ENCODE assay signal across 20 mouse cellular contexts in genomic region chr16:93031624-93032023, GRCm38 (mm10).
DNase-seq lines count a peak whose midpoint lies in the region; TF ChIP-seq lines count a peak whose summit lies in the region.
"Had no signal": no experiment of that assay in that cellular context is flagged by ENCODE, and none has a peak within 500 bp of the region (broad histone marks: within the 10 kb centered on the region; RNA-seq: fewer than 3 reads in every experiment).

No protein-coding gene starts in this region.

- peak; percentile 10 for DNase-seq in layer of hippocampus, adult 11-12 months (ENCODE audit: low spot score)
- no peak for DNase-seq in layer of hippocampus, adult 2 months (ENCODE audit: low spot score in 2 of 2)
- DNase-seq in 416B (ENCODE audit: low read depth), result peak; percentile 31
- peak; percentile 79 for DNase-seq in MEL (ENCODE audit: low read depth, low spot score)
- DNase-seq in adrenal gland, adult (ENCODE audit: inconsistent age in 2 of 2, low spot score in 1 of 2), result no peak
- DNase-seq in yolk sac, embryonic 10.5 days (ENCODE audit: low spot score), result no peak
- no peak for DNase-seq in frontal cortex, postnatal 10 days (ENCODE audit: low spot score in 2 of 2)
- DNase-seq: adrenal gland, postnatal 36 days; cerebellum, adult 11 months; cerebellum, postnatal 25 days; gastrocnemius, postnatal 36 days; kidney, postnatal 14 days; layer of hippocampus, postnatal 36 days; left cerebral cortex, postnatal 4 days; thymus, postnatal 14 days had no signal

- 10% methylated on average over 5 of the region's 5 CpGs for WGBS in macrophage (ENCODE audit: missing documents)

- no peaks in the 10 kb centered on the region; a peak in 1 of 4 replicates for H3K27me3 ChIP-seq in MEL (ENCODE audit: control insufficient read depth in 1 of 2, insufficient read depth in 2 of 2, low read length in 2 of 2)
- H3K27me3 ChIP-seq: embryonic facial prominence, embryonic 12.5 days; midbrain, embryonic 12.5 days; stomach, embryonic 15.5 days had no signal

- H3K27ac ChIP-seq in layer of hippocampus, adult 2 months, result no peak overlapping the region
- H3K27ac ChIP-seq in MEL (ENCODE audit: control insufficient read depth, low read depth, low read length) (no peak overlapping the region), macrophage (peak overlapping the region; percentile 97)
- H3K27ac ChIP-seq: hindbrain, embryonic 14.5 days; midbrain, embryonic 12.5 days; stomach, embryonic 15.5 days had no signal

- no peak for TF ChIP-seq POLR2A in MEL (IDR thresholded peaks at IDR 0.05; ENCODE audit: control insufficient read depth in 1 of 2, insufficient read depth in 1 of 2, low read depth in 1 of 2, low read length in 2 of 2, poor library complexity in 1 of 2)

- peaks cover 0 to 10% of the 10 kb centered on the region in 2 experiments; a peak in 2 of 4 replicates for H3K4me1 ChIP-seq in MEL (ENCODE audit: control insufficient read depth in 1 of 2, insufficient read depth in 2 of 2, low read length in 2 of 2)
- H3K4me1 ChIP-seq: midbrain, embryonic 12.5 days; stomach, embryonic 15.5 days had no signal

- TF ChIP-seq CTCF in layer of hippocampus, adult 2 months (conservative IDR thresholded peaks at IDR 0.05), result no peak
- no peak for TF ChIP-seq CTCF in MEL (IDR thresholded peaks at IDR 0.05 in 2 of 3, conservative IDR thresholded peaks at IDR 0.05 in 1 of 3; ENCODE audit: control insufficient read depth in 1 of 3, insufficient read depth in 1 of 3, low read depth in 2 of 3, low read length in 3 of 3, poor library complexity in 1 of 3, severe bottlenecking in 1 of 3)

- no peaks in the 10 kb centered on the region for H3K9me3 ChIP-seq in MEL (replicated peaks; ENCODE audit: insufficient read depth, low read length)
- H3K9me3 ChIP-seq: embryonic facial prominence, embryonic 12.5 days; midbrain, embryonic 12.5 days; stomach, embryonic 15.5 days had no signal

- no peak overlapping the region for H3K4me3 ChIP-seq in layer of hippocampus, adult 2 months
- peak overlapping the region in 1 of 2 experiments; percentile 6; a peak in 1 of 4 replicates for H3K4me3 ChIP-seq in MEL (ENCODE audit: control insufficient read depth in 1 of 2, insufficient read depth in 1 of 2, low read depth in 2 of 2, low read length in 2 of 2)
- no peak overlapping the region for H3K4me3 ChIP-seq in macrophage (ENCODE audit: inconsistent target)
- H3K4me3 ChIP-seq: embryonic facial prominence, embryonic 12.5 days; midbrain, embryonic 12.5 days; stomach, embryonic 15.5 days had no signal

- H3K36me3 ChIP-seq in MEL (ENCODE audit: control insufficient read depth in 1 of 2, insufficient read depth in 2 of 2, low read length in 2 of 2) (peaks cover 0 to 8% of the 10 kb centered on the region in 2 experiments; a peak in 2 of 4 replicates), macrophage (ENCODE audit: inconsistent target) (no peaks in the 10 kb centered on the region)
- H3K36me3 ChIP-seq: embryonic facial prominence, embryonic 12.5 days; midbrain, embryonic 12.5 days; stomach, embryonic 15.5 days had no signal

- no peak for TF ChIP-seq RAD21 in MEL (IDR thresholded peaks at IDR 0.05; ENCODE audit: low read depth, low read length)

- TF ChIP-seq EP300 in MEL (IDR thresholded peaks at IDR 0.05; ENCODE audit: low read depth in 1 of 2, low read length in 2 of 2), result peak; percentile 51 to 69; a peak in 3 of 4 replicates

- H3K79me2 ChIP-seq in MEL (ENCODE audit: control insufficient read depth, insufficient read depth, low read length, poor library complexity) (no peaks in the 10 kb centered on the region), macrophage (ENCODE audit: inconsistent target) (no peaks in the 10 kb centered on the region)

- no peak overlapping the region for H3K9ac ChIP-seq in MEL (ENCODE audit: control insufficient read depth, low read depth, low read length, poor library complexity, severe bottlenecking)
- H3K9ac ChIP-seq: embryonic facial prominence, embryonic 12.5 days; hindbrain, embryonic 14.5 days; midbrain, embryonic 12.5 days; stomach, embryonic 15.5 days had no signal

TF ChIP-seq in MEL, 35 proteins besides CTCF, POLR2A, EP300 and RAD21:
- TF ChIP-seq MXI1 (IDR thresholded peaks at IDR 0.05; ENCODE audit: low read depth, low read length) (no peak), SMC3 (IDR thresholded peaks at IDR 0.05; ENCODE audit: low read depth, low read length) (peak; percentile 41), ETS1 (IDR thresholded peaks at IDR 0.05; ENCODE audit: low read depth, low read length) (peak; percentile 57; the same call in 1 of the 2 replicates), ELF1 (IDR thresholded peaks at IDR 0.05; ENCODE audit: low read depth, low read length) (no peak), MAX (IDR thresholded peaks at IDR 0.05; ENCODE audit: low read length) (no peak), ZC3H11A (IDR thresholded peaks at IDR 0.05; ENCODE audit: low read depth, low read length) (0 out of 2 replicates have a peak, but pooled peaks have one; percentile 27), MYC (IDR thresholded peaks at IDR 0.05; ENCODE audit: low read depth, low read length) (0 out of 2 replicates have a peak, but pooled peaks have one; percentile 27), HCFC1 (IDR thresholded peaks at IDR 0.05; ENCODE audit: low read depth, low read length) (no peak), SIN3A (IDR thresholded peaks at IDR 0.05; ENCODE audit: low read length) (no peak), MAZ (IDR thresholded peaks at IDR 0.05; ENCODE audit: low read depth, low read length) (no peak), TBP (IDR thresholded peaks at IDR 0.05; ENCODE audit: low read depth, low read length) (0 out of 2 replicates have a peak, but pooled peaks have one; percentile 15), UBTF (IDR thresholded peaks at IDR 0.05; ENCODE audit: borderline replicate concordance, insufficient read depth, low read depth, low read length) (no peak), TAL1 (IDR thresholded peaks at IDR 0.05; ENCODE audit: low read length) (no peak), NRF1 (IDR thresholded peaks at IDR 0.05; ENCODE audit: insufficient read depth, low read depth, low read length, poor library complexity, severe bottlenecking) (no peak), USF1 (IDR thresholded peaks at IDR 0.05; ENCODE audit: low read depth, low read length) (no peak), MAFK (IDR thresholded peaks at IDR 0.05; ENCODE audit: borderline replicate concordance, low read depth, low read length) (no peak), MEF2A (IDR thresholded peaks at IDR 0.05; ENCODE audit: extremely low read depth, insufficient replicate concordance, low read depth, low read length, poor library complexity, severe bottlenecking) (no peak), CHD1 (IDR thresholded peaks at IDR 0.05; ENCODE audit: low read depth, low read length) (no peak), RCOR1 (IDR thresholded peaks at IDR 0.05; ENCODE audit: low read depth, low read length) (peak; percentile 65; the same call in 1 of the 2 replicates), ZMIZ1 (IDR thresholded peaks at IDR 0.05; ENCODE audit: low read depth, low read length) (no peak), ZKSCAN1 (IDR thresholded peaks at IDR 0.05; ENCODE audit: low read depth, low read length) (no peak)

Comparison
In these comparisons a context has a peak if more than half of its experiments do, and no peak if none do; other contexts are left out.
1. DNase-seq: peak in layer of hippocampus, adult 11-12 months (single experiment), 416B (single experiment) and MEL (single experiment); none in layer of hippocampus, adult 2 months (0 of 2), adrenal gland, adult (0 of 2), yolk sac, embryonic 10.5 days (single experiment) and frontal cortex, postnatal 10 days (0 of 2).